Mouse (Mus musculus): ENCODE measurements at regions not wholly inside any gene's neighbourhood (a gene's known extent, or its start where the extent isn't known, plus 50 kb on each side); places are given as distances from the start of the nearest gene placed in this dataset.

- no peak for DNase-seq (ENCODE audit: low spot score)
These were observed 135.2 kb upstream of the Car8 start for GRCm38 (mm10) chr4:8374061-8374460.

GRCm38 (mm10) chr4:8372069-8372468 is 133.2 kb upstream of the Car8 start:
- no peak for DNase-seq (ENCODE audit: low spot score)

GRCm38 (mm10) chr4:8370786-8371185 is 131.9 kb upstream of the Car8 start:
- no peak for DNase-seq (ENCODE audit: low spot score)

GRCm38 (mm10) chr4:8367487-8368276 is 128.8 kb upstream of the Car8 start:
- DNase-seq (ENCODE audit: low spot score), result no peak

- DNase-seq (ENCODE audit: low spot score), result no peak
These were observed 128.1 kb upstream of the Car8 start for GRCm38 (mm10) chr4:8366978-8367377.

GRCm38 (mm10) chr4:8362409-8362808 is 123.6 kb upstream of the Car8 start:
- DNase-seq (ENCODE audit: low spot score), result no peak

GRCm38 (mm10) chr4:8361931-8362330 is 123.1 kb upstream of the Car8 start:
- DNase-seq (ENCODE audit: low spot score), result no peak

- DNase-seq (ENCODE audit: low spot score), result no peak
These were observed 122.5 kb upstream of the Car8 start for GRCm38 (mm10) chr4:8361305-8361704.

- DNase-seq (ENCODE audit: low spot score), result no peak
These were observed 118.6 kb upstream of the Car8 start for GRCm38 (mm10) chr4:8357443-8357842.

- DNase-seq (ENCODE audit: low spot score), result no peak
These were observed 103.1 kb upstream of the Car8 start for GRCm38 (mm10) chr4:8341928-8342327.

GRCm38 (mm10) chr4:8309241-8309987 is 70.6 kb upstream of the Car8 start:
- DNase-seq (ENCODE audit: low spot score), result no peak

GRCm38 (mm10) chr4:8292563-8292962 is 53.7 kb upstream of the Car8 start:
- DNase-seq (ENCODE audit: low spot score), result no peak

- DNase-seq (ENCODE audit: low spot score), result no peak
These were observed 53.0 kb upstream of the Car8 start for GRCm38 (mm10) chr4:8291528-8292492.

GRCm38 (mm10) chr4:8289901-8290300 is 51.1 kb upstream of the Car8 start:
- no peak for DNase-seq (ENCODE audit: low spot score)
